Mouse (Mus musculus) kidney, adult 2 months (tissue): Measurements from ENCODE around the gene Pde4c.

Source experiments
- CTCF ChIP-seq: fragments of 200-500 bp; conservative IDR thresholded peaks from 2 replicates; pipeline ENCODE4 v1.5.1; 2011; ENCODE audit warnings: low read depth, mild to moderate bottlenecking, control low read depth, low read length, moderate library complexity, mixed read lengths; ENCODE audit not compliant: insufficient read depth, insufficient read length
- POLR2A ChIP-seq: fragments of 200-500 bp; IDR thresholded peaks from one replicate; pipeline ENCODE4 v1.6.1; 2011; ENCODE audit warnings: low read depth, low read length, control low read depth

- TF ChIP-seq POLR2A: no peak
- no peak for TF ChIP-seq CTCF
These were observed 44.1 kb upstream of the Pde4c start for GRCm38 (mm10) chr8:70679404-70679803.
